Mouse (Mus musculus): ENCODE data around the gene Vegfa.

- TF ChIP-seq CTCF (IDR thresholded peaks at IDR 0.05; ENCODE audit: control insufficient read depth, insufficient read depth, insufficient read length) = no peak
- TF ChIP-seq USF1 (IDR thresholded peaks at IDR 0.05; ENCODE audit: low read depth) = no peak
- no peak for TF ChIP-seq MYOG (IDR thresholded peaks at IDR 0.05; ENCODE audit: control insufficient read depth, extremely low read depth, insufficient read length)
- no peak for TF ChIP-seq CEBPB (IDR thresholded peaks at IDR 0.05; ENCODE audit: low read depth)
These were observed 8.0 kb downstream of the Vegfa start for GRCm38 (mm10) chr17:46024192-46024591.
